Mouse (Mus musculus) lung, adult 18-20 months (tissue): Measurements from ENCODE around the gene Dolk.
A peak's percentile ranks its signal among the peaks of the same experiment; 100 is the strongest.

Source experiments
- DNase-seq, 2 experiments: peaks; one replicate each; pipeline ENCODE4 v3.0.0; 2022; ENCODE audit warnings: mixed read lengths in 2 of 2

Dolk gene

GRCm38 (mm10) chr2:30286192-30287026, at the start of gene Dolk, which contains the start of gene Nup188:
Gene Dolk (minus strand): TSS chr2:30286334.
Gene Nup188 (plus strand): TSS chr2:30286397.
- peak; percentile 93 to 95 for DNase-seq

GRCm38 (mm10) chr2:30335324-30335723, 49.2 kb upstream of the Dolk start:
- no peak for DNase-seq

- DNase-seq: peak in 1 of 2 experiments; percentile 14
Observed at GRCm38 (mm10) chr2:30328791-30329190, 42.7 kb upstream of the Dolk start.

DNA sequence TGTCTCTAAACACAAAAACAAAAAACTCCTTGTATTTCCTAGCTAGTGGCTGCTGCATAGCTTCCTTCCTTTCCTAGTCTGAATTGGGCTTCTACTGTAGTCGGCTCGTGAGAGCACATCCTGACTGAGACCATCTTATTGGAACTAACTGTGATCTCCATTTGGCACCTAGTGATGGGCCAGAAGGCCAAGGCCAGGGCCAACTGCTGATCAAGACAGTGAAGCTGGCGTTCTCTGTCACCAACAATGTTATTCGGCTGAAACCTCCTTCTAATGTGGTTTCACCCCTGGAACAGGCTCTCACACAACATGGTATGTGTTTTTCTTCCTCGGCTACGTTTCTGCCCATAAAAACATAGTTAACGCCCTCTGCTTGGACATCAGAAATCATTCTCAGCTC, 41.1 kb upstream of the Dolk start:
- DNase-seq: no peak

- no peak for DNase-seq
Observed at GRCm38 (mm10) chr2:30325296-30325695, 39.2 kb upstream of the Dolk start.

GRCm38 (mm10) chr2:30323111-30323510, 37.0 kb upstream of the Dolk start:
- no peak for DNase-seq

GRCm38 (mm10) chr2:30319260-30319659, 33.1 kb upstream of the Dolk start:
- no peak for DNase-seq

DNA sequence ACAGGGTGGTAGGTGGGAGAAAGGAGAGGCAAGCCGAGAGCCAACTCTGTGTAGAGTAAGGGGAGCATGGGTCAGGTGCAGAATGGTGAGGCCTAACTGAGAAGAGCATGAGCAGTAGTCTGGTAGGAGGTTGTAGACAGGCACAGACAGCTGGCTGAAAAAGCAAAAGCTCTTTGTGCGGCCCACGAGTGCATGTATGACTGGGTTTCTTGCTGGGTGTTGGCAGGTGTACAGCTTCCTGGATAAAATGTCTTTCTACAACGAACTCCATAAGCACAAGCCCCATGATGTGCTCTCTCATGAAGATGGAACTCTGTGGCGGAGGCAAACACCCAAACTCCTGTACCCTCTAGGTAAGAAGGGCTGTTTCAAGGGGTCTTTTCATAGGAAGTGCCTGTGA, 30.8 kb upstream of the Dolk start:
- no peak for DNase-seq

DNA sequence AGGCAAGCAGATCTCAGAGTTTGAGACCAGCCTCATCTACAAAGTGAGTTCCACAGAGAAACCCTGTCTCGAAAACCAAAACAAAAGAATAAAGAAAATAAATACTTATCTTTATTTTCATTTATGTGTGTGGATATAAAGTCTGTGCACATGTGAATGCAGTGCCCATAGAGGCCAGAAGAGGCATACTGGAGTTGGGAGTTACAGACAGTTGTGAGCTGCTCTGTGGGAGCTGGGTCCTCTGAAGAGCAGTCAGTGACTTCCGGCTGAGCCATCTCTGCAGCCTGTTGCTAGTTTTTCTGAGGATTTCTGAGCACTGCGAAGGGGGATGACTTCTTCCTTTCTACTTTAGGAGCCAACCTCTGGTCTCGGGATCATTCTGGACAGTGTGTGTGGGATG, 30.0 kb upstream of the Dolk start:
- no peak for DNase-seq

DNA sequence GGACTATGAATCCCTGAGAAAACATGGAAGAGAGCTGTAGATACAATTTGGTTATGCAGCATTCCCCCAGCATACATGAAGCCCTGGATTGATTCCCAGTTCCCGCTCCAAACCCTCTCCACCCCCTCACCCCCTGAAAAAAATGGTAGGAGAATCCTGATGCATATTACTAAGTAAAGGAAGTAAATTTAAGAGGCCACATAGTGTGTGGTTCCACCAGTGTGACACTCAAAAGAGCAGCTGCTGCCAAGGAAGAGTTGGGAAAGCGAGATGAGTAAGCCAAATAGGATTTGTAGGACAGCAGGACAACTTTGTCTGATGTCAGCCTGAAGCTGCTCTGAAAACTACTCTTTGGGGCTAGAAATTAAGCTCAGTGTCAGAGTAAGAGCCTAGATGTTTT, 25.3 kb upstream of the Dolk start:
- DNase-seq: no peak

DNA sequence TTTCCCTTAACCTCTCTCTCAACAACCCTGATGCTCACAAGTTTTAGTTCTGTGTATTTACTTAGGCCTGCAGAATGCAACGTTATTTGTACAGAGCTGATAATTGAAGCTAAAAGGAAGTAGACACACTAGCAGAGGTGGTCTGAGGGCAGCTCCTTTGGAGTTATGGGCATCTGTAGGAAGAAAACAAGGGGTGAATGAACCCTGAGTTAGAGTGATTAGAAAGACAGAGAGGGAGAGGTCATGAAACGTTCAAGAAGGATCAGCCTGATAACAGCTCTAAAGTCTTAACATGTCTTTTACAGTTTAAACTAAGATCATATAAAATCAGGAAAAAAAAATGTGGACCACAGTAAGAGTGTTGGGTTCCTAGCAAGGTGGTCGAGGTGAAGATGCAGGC, 23.2 kb upstream of the Dolk start:
- no peak for DNase-seq

GRCm38 (mm10) chr2:30306087-30306486, 20.0 kb upstream of the Dolk start:
- no peak for DNase-seq

- no peak for DNase-seq
Observed at GRCm38 (mm10) chr2:30299966-30300365, 13.8 kb upstream of the Dolk start.

DNA sequence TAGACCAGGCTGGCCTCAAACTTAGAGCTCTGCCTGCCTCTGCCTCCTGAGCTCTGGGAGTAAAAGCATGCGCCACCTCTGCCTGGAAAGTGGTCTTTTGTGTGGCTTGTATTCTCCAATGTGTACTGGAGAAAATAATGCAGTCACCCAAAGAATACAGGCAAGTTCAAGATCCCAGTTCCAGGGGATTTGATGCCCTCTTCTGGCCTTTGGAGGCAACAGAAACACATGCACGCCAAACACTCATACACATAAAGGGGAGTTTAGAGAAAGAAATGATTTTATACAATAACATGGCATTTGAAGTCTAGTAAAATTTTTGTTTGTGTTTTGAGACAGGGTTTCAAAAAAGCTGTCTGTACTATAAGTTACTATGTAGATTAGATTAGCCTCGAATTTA, 13.4 kb upstream of the Dolk start:
- DNase-seq: no peak

DNA sequence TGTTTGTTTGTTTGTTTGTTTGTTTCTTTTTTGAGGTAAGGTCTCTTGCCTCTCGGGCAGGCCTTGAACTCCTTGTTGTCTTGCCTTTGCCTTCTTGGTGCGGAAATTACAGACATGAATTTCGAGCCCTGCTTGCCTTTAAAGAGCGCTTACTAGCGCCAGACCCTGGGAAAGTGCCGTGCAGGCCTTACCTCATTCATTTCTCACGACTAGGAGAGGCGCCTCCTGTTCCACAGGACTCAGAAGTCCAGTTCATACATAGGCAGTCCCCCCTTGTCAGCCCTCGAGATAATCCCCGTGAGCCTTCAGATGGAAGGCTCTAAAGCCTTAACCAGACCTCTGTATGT, 866 bp upstream of the Dolk start:
- DNase-seq: no peak

GRCm38 (mm10) chr2:30285416-30286181, 535 bp downstream of the Dolk start:
- DNase-seq: no peak

DNA sequence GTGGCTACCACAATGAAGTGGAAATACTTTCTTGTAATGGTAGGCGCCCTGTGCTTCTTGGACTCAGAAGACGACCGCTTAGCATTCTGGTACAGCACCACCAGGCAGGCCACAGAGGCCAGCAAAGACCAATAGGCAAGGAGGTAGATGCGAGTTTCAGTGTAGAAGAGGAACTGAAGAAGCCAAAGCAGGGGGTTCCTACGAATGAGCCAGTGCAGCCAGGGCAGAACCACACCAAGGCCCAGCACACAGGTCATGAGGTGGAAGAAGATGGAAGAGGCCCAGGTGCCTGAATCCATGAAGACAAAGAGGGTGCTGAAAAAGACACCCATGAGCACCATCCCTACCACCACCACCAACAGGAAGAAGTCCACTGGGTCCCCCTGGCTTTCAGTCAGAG, 1.1 kb downstream of the Dolk start:
- no peak for DNase-seq

DNA sequence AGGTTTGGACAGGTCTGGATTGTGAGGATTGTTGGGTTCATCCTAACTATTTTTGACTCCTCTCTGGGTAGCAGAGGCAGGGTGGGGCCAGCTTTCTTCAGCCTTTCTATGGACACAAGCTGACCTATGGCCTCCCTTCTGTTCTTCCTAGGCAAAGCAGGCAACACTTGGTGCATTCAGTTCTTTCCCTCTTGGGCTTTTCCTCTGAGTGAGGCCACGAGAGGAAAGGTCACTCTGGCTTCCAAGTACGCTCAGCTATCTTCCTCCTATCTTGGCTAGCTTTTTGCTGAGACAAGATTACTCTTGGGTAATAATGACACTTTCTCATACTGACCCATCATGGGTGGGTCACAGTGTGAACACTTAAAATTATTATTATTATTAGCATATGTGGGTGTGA, 2.9 kb downstream of the Dolk start:
- no peak for DNase-seq

GRCm38 (mm10) chr2:30281651-30282050, 4.5 kb downstream of the Dolk start:
- DNase-seq: no peak

GRCm38 (mm10) chr2:30280743-30281142, 5.4 kb downstream of the Dolk start, which contains the start of gene Gm28038:
Gene Gm28038 (plus strand): TSS chr2:30281043.
- DNase-seq: no peak

- peak; percentile 71 to 83 for DNase-seq
Observed at GRCm38 (mm10) chr2:30270134-30270533, 16.0 kb downstream of the Dolk start.

DNA sequence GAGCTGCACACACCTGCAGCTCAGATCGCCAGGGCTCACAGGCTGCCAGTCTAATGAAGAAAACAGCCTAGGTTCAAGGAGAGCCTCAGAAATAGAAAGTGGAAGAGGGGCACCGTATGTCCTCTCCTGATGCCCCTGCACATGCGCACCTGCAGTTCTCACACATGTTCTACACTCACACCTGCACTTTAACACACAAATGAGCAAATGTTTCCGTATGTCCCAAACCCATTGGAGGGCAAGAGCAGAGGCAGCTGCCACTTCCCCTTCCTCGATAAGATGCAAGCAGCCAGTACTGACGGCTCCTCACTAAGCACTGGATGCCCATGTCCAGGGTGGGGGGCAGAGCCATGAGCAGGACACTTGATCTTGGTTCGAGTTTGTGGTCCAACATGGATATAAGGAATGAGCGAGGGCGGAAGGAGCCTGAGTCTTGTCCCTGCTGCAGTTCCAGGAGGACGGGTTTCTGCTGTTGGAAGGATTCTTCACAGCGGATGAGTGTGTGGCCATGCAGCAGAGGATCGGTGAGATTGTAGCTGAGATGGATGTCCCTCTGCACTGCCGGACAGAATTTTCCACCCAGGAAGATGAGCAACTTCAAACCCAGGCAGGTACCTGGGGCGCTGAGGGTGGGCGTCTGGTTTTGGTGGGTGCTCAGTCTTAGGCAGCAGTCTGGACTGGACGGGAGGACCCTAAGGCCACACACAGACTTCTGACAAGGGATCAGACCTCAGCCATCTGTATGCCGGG, 16.7 kb downstream of the Dolk start:
- no peak for DNase-seq

GRCm38 (mm10) chr2:30268371-30268770, 17.8 kb downstream of the Dolk start:
- DNase-seq: no peak
